In genomic region chr14:46928556-46928955, GRCm38 (mm10) we compare ENCODE assay signal across 29 mouse cellular contexts. TPM values are rescaled to one million over a fixed set of nuclear protein-coding genes. Genes with fewer than 3 reads are reported as not detected.
"Had no signal": no experiment of that assay in that cellular context is flagged by ENCODE, and none has a peak within 500 bp of the region (broad histone marks: within the 10 kb centered on the region; RNA-seq: fewer than 3 reads in every experiment).

No protein-coding gene starts in this region.

- H3K4me1 ChIP-seq: embryonic facial prominence, embryonic 10.5 days; embryonic facial prominence, embryonic 12.5 days; forebrain, embryonic 12.5 days; forebrain, embryonic 13.5 days had no signal

- H3K36me3 ChIP-seq: embryonic facial prominence, embryonic 12.5 days; embryonic facial prominence, embryonic 15.5 days; forebrain, embryonic 12.5 days; forebrain, embryonic 15.5 days had no signal

- H3K4me3 ChIP-seq: embryonic facial prominence, embryonic 10.5 days; embryonic facial prominence, embryonic 12.5 days; embryonic facial prominence, embryonic 13.5 days; embryonic facial prominence, embryonic 15.5 days; erythroblast, embryonic 14.5 days; forebrain, embryonic 10.5 days; forebrain, embryonic 12.5 days; forebrain, embryonic 13.5 days; forebrain, embryonic 15.5 days; gastrocnemius, adult 2 months; heart, adult 2 months had no signal

- H3K4me2 ChIP-seq: embryonic facial prominence, embryonic 12.5 days; embryonic facial prominence, embryonic 13.5 days; embryonic facial prominence, embryonic 15.5 days; forebrain, embryonic 12.5 days; forebrain, embryonic 13.5 days; forebrain, embryonic 15.5 days had no signal

- H3K9me3 ChIP-seq: embryonic facial prominence, embryonic 10.5 days; embryonic facial prominence, embryonic 12.5 days; embryonic facial prominence, embryonic 13.5 days; embryonic facial prominence, embryonic 15.5 days; forebrain, embryonic 10.5 days; forebrain, embryonic 12.5 days; forebrain, embryonic 13.5 days; forebrain, embryonic 15.5 days had no signal

- DNase-seq: cerebellum, adult 2 months; cerebellum, adult 8-10 months; cerebellum, adult 9-10 months; cerebellum, adult 9-11 months; cerebellum, postnatal 10 days; cerebellum, postnatal 14 days; cerebellum, postnatal 25 days; cerebellum, postnatal 36 days; embryo, embryonic 11 days; forebrain, postnatal 0 days; gastrocnemius, adult 2 months; gastrocnemius, postnatal 10 days; gastrocnemius, postnatal 14 days; gastrocnemius, postnatal 25 days; gastrocnemius, postnatal 36 days; heart, adult 18-20 months; heart, adult 2 months had no signal

- ATAC-seq: forebrain, embryonic 13.5 days; forebrain, embryonic 14.5 days; forebrain, embryonic 15.5 days; forebrain, embryonic 16.5 days; forebrain, postnatal 0 days had no signal

- H3K27ac ChIP-seq: embryonic facial prominence, embryonic 10.5 days; embryonic facial prominence, embryonic 12.5 days; embryonic facial prominence, embryonic 13.5 days; embryonic facial prominence, embryonic 15.5 days; forebrain, embryonic 10.5 days; forebrain, embryonic 12.5 days; forebrain, embryonic 13.5 days; forebrain, embryonic 15.5 days; heart, adult 2 months had no signal

- H3K9ac ChIP-seq: embryonic facial prominence, embryonic 12.5 days; embryonic facial prominence, embryonic 13.5 days; embryonic facial prominence, embryonic 15.5 days; forebrain, embryonic 12.5 days; forebrain, embryonic 13.5 days; forebrain, embryonic 15.5 days; forebrain, postnatal 0 days had no signal

- H3K27me3 ChIP-seq: embryonic facial prominence, embryonic 12.5 days; embryonic facial prominence, embryonic 13.5 days; embryonic facial prominence, embryonic 15.5 days; forebrain, embryonic 12.5 days; forebrain, embryonic 13.5 days; forebrain, embryonic 15.5 days had no signal

RNA-seq across cellular contexts. Expression of gene Samd4, which starts 45.9 kb away (rescaled TPM):
- total RNA-seq: granulocyte monocyte progenitor cell, adult 5-6 weeks had no signal
